Mouse (Mus musculus) embryonic facial prominence, embryonic 10.5 days (tissue): ENCODE measurements around the gene Kcnk13. TPM values are rescaled to one million over a fixed set of nuclear protein-coding genes. Genes with fewer than 3 reads are reported as not detected.

Experiments
- DNase-seq: peaks from one replicate; pipeline ENCODE4 v3.0.0-alpha.2; 2017; ENCODE audit warnings: low spot score
- H3K27ac ChIP-seq: fragments of 300-500 bp; sonication (generic); replicated peaks from 2 replicates; pipeline ENCODE4 v1.5.1; 2016; ENCODE audit warnings: mild to moderate bottlenecking
- H3K27me3 ChIP-seq: fragments of 300-500 bp; sonication (generic); replicated peaks from 2 replicates; pipeline ENCODE4 v1.6.1; 2016; ENCODE audit warnings: low read depth, mild to moderate bottlenecking; ENCODE audit not compliant: poor library complexity, severe bottlenecking
- H3K36me3 ChIP-seq: fragments of 300-500 bp; sonication (generic); replicated peaks from 2 replicates; pipeline ENCODE4 v1.6.1; 2016; ENCODE audit warnings: mild to moderate bottlenecking, moderate library complexity
- H3K4me1 ChIP-seq: fragments of 300-500 bp; sonication (generic); 2 replicates; pipeline ENCODE4 v1.6.1; 2016
- H3K4me3 ChIP-seq: fragments of 300-500 bp; sonication (generic); 2 replicates; pipeline ENCODE4 v1.5.1; 2016; ENCODE audit warnings: mild to moderate bottlenecking, moderate library complexity
- H3K9me3 ChIP-seq: fragments of 300-500 bp; sonication (generic); 2 replicates; pipeline ENCODE4 v1.6.1; 2016; ENCODE audit warnings: mild to moderate bottlenecking
- WGBS: fragments of 180-500 bp; shearing (Covaris S2); methylation state at CpG from one replicate; pipeline ENCODE4 v1.1.7; 2016; 5-methylcytosine and 5-hydroxymethylcytosine counted together
- microRNA-seq: library from miRNA; unstranded; fragments of <30 nt; microRNA quantifications from one replicate; pipeline ENCODE4, GENCODE M21; 2017
- polyA plus RNA-seq: library from polyadenylated mRNA; unstranded; fragments of >200 nt; fragmentation: Nextera tagmentation; extraction: Ambion mirVana; gene quantifications from 2 replicates; pipeline ENCODE4 v1.2.1, GENCODE M21; 2016

Kcnk13 gene
- polyA plus RNA-seq, 1 experiment from 2014 or later = 0.16 TPM

DNA sequence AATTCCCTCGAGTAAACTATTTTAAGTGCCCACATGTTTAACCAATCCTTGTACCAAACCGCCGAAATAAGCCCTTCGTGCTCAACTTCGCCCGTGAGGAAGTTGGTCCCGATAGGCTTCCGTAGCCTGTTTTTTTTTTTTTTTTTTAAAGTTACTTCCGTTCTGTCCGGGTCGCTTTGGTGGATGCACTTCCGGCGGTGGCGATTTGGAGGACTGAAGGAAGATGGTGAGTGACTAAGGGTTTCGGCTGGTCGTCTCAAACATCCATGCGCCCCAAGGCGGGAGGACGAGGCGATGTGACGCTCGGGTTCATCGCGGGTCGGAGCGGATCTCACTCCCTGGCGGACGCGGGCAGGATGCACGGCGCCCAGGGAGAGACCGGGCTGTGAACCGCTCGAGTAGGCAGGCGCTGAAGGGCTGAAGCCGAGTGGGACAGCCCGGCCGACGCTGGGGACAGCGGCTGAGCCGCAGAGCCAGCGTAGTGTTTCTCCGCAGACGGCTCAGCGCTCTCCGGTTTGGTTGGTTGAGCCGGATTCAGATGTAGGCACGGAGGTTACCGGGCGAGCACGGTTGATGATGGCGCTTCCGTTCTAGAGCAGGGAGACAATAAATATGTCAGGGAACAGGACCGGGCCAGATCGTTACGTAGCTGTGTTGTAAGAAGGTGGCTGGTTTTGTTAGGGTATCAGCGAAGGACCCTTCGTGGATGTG is 145.8 kb downstream of the Kcnk13 start, which contains the start of gene Psmc1:
Gene Psmc1 (plus strand): TSS at position 169 of the 711 bp plus-strand sequence.
- DNase-seq = peak; percentile 87
- no peaks in the 10 kb centered on the region for H3K27me3 ChIP-seq
- peak within 1 kb of the TSS; percentile 96 for H3K4me3 ChIP-seq
- WGBS = under 1% methylated on average over 58 of the region's 58 CpGs
- H3K36me3 ChIP-seq = peaks cover 39% of the 10 kb centered on the region
- peak within 1 kb of the TSS; percentile 93 for H3K27ac ChIP-seq
- H3K9me3 ChIP-seq = no peaks in the 10 kb centered on the region
- peaks cover 30% of the 10 kb centered on the region for H3K4me1 ChIP-seq

Small RNA genes lying within 50 kb of the gene (microRNA-seq; reads per million reads assigned to microRNA genes)
- gene Gm23291 = not detected

Other genes starting within 250 kb of the Kcnk13 start
- 20.8 and 21.6 TPM in 2 replicates for gene Efcab11, start 80.1 kb upstream of the Kcnk13 start, polyA plus RNA-seq
- gene Tdp1, start 80.0 kb upstream of the Kcnk13 start, polyA plus RNA-seq = 81.1 and 84.4 TPM in 2 replicates
- gene Psmc1, start 145.7 kb downstream of the Kcnk13 start, polyA plus RNA-seq = 392 and 405 TPM in 2 replicates
- 16.0 and 16.2 TPM in 2 replicates for gene Nrde2, start 195.2 kb downstream of the Kcnk13 start, polyA plus RNA-seq
- gene Calm1, start 234.9 kb downstream of the Kcnk13 start, polyA plus RNA-seq = 1,151 and 1,166 TPM in 2 replicates